Mouse (Mus musculus): ENCODE measurements around the gene Tut4.

- TF ChIP-seq POLR2A (IDR thresholded peaks at IDR 0.05; ENCODE audit: insufficient read length, low read depth) (no peak), CEBPB (IDR thresholded peaks at IDR 0.05; ENCODE audit: insufficient read depth, poor library complexity, severe bottlenecking) (no peak)
Observed at GRCm38 (mm10) chr4:108434781-108435180, 24.4 kb upstream of the Tut4 start.

Measured in myocyte (in vitro differentiated cells).